Mouse (Mus musculus) intestine, embryonic 16.5 days (tissue): Measurements from ENCODE around the gene Sh3gl2. TPM values are rescaled to one million over a fixed set of nuclear protein-coding genes. Genes with fewer than 3 reads are reported as not detected.

Experiments
- ATAC-seq: fragments of 200-750 bp; cut with Nextera tagmentation; 2 replicates; pipeline ENCODE4 v1.8.0; 2017; ENCODE audit warnings: moderate TSS enrichment, moderate library complexity
- H3K27ac ChIP-seq: fragments of 300-500 bp; sonication (generic); 2 replicates; pipeline ENCODE4 v1.5.1; 2014; ENCODE audit warnings: mild to moderate bottlenecking, low read length
- H3K27me3 ChIP-seq: fragments of 300-500 bp; sonication (generic); replicated peaks from 2 replicates; pipeline ENCODE4 v1.6.1; 2014; ENCODE audit warnings: low read length, control low read depth, mixed read lengths; ENCODE audit not compliant: control insufficient read depth, insufficient read depth
- H3K36me3 ChIP-seq: fragments of 300-500 bp; sonication (generic); 2 replicates; pipeline ENCODE4 v1.6.1; 2014; ENCODE audit warnings: low read length, control low read depth; ENCODE audit not compliant: control insufficient read depth, insufficient read depth
- H3K4me1 ChIP-seq: fragments of 300-500 bp; sonication (generic); 2 replicates; pipeline ENCODE4 v1.6.1; 2014; ENCODE audit warnings: low read length, control low read depth, mixed read lengths; ENCODE audit not compliant: control insufficient read depth, insufficient read depth
- H3K4me2 ChIP-seq: fragments of 300-500 bp; sonication (generic); 2 replicates; pipeline ENCODE4 v1.6.1; 2014; ENCODE audit warnings: low read depth, low read length, control low read depth
- H3K4me3 ChIP-seq: fragments of 300-500 bp; sonication (generic); 2 replicates; pipeline ENCODE4 v1.5.1; 2014; ENCODE audit warnings: mild to moderate bottlenecking, low read length
- H3K9ac ChIP-seq: fragments of 300-500 bp; sonication (generic); 2 replicates; pipeline ENCODE4 v1.6.1; 2014; ENCODE audit warnings: low read depth, low read length
- H3K9me3 ChIP-seq: fragments of 300-500 bp; sonication (generic); 2 replicates; pipeline ENCODE4 v1.6.1; 2016; ENCODE audit warnings: low read length, control low read depth; ENCODE audit not compliant: control insufficient read depth
- WGBS: fragments of 180-500 bp; shearing (Covaris S2); extraction: QIAGEN DNeasy Blood & Tissue Kit; methylation state at CpG from one replicate; pipeline ENCODE4 v1.1.7; 2014; 5-methylcytosine and 5-hydroxymethylcytosine counted together
- polyA plus RNA-seq: library from polyadenylated mRNA; unstranded; fragments of >200 nt; fragmentation: Nextera tagmentation; extraction: Ambion mirVana; gene quantifications from 2 replicates; pipeline ENCODE4 v1.2.1, GENCODE M21; 2015

Sh3gl2 gene
- polyA plus RNA-seq, 1 experiment from 2014 or later: 17.4 TPM

GRCm38 (mm10) chr4:85226731-85227130 is 21.8 kb downstream of the Sh3gl2 start:
- no peaks in the 10 kb centered on the region for H3K9me3 ChIP-seq
- H3K27me3 ChIP-seq: 0 out of 2 replicates have a peak, but pooled peaks cover 2% of the 10 kb centered on the region
- 80% methylated on average over 5 of the region's 5 CpGs for WGBS
- H3K9ac ChIP-seq: no peak overlapping the region
- 0 out of 2 replicates have a peak, but pooled peaks cover 3% of the 10 kb centered on the region for H3K4me1 ChIP-seq
- ATAC-seq: no peak
- H3K4me2 ChIP-seq: no peak overlapping the region
- no peaks in the 10 kb centered on the region for H3K36me3 ChIP-seq
- no peak overlapping the region for H3K4me3 ChIP-seq
- no peak overlapping the region for H3K27ac ChIP-seq

DNA sequence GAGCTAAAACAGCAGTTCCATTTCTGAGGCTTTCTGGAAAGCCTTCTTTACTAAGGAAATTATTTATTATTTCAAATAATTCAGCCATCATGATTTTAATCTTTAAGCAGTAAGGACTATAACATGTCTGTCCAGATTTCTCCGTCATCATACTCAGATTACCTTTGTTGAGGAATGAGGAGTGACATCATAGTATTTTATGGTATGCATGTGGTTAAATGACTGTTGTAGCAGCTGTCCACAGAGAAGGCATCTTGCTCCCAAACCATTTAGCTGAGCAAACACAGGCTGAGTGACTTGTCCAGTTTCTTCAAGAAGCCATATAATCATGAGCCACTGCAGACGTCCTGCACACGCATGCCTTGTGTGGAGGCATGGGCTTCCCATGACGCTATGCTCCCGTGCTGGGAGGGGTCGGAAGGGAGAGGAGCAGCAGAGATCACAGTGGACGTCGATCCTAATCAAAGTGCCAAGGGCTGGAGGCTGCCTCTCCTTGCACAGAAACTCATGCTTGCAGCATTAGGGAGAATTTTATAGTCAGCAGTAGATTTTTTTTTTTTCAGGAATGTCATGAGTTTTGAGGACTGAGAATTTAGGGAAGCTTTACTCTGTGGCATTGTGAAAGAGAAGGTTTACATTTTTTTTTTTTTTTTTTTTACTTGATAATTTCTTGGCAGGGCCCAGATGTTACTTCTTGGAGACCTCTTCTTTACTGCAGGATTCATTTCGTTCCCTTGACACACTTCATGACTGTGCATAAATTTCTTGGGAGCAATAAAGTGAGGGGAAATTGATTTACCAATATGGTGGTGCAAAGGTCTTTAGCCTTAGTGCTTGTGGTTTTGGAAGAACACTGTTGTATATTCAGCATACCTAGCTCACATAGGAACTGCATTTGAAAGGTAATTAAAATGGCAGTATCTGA is 23.0 kb downstream of the Sh3gl2 start:
- peak; percentile 74 for ATAC-seq
- Histone ChIP-seq H3K9ac (no peak overlapping the region), H3K4me1 (peaks cover 3% of the 10 kb centered on the region; the same call in 1 of the 2 replicates), H3K27ac (no peak overlapping the region), H3K4me2 (no peak overlapping the region), H3K36me3 (no peaks in the 10 kb centered on the region), H3K27me3 (0 out of 2 replicates have a peak, but pooled peaks cover 2% of the 10 kb centered on the region), H3K9me3 (no peaks in the 10 kb centered on the region), H3K4me3 (no peak overlapping the region)
- WGBS: 55% methylated on average over 9 of the region's 9 CpGs

GRCm38 (mm10) chr4:85228589-85228948 is 23.6 kb downstream of the Sh3gl2 start:
- no peak overlapping the region for H3K27ac ChIP-seq
- no peak overlapping the region for H3K4me3 ChIP-seq
- H3K36me3 ChIP-seq: no peaks in the 10 kb centered on the region
- H3K9me3 ChIP-seq: no peaks in the 10 kb centered on the region
- no peak for ATAC-seq
- H3K4me2 ChIP-seq: no peak overlapping the region
- H3K9ac ChIP-seq: no peak overlapping the region
- 82% methylated on average over 5 of the region's 5 CpGs for WGBS
- peaks cover 3% of the 10 kb centered on the region; the same call in 1 of the 2 replicates for H3K4me1 ChIP-seq
- 0 out of 2 replicates have a peak, but pooled peaks cover 2% of the 10 kb centered on the region for H3K27me3 ChIP-seq

GRCm38 (mm10) chr4:85232386-85233381 is 27.8 kb downstream of the Sh3gl2 start:
- no peak for ATAC-seq
- WGBS: 61% methylated on average over 14 of the region's 14 CpGs
- Histone ChIP-seq H3K36me3 (no peaks in the 10 kb centered on the region), H3K27me3 (no peaks in the 10 kb centered on the region), H3K27ac (no peak overlapping the region; the same call in 1 of the 2 replicates), H3K4me3 (no peak overlapping the region), H3K9ac (no peak overlapping the region), H3K9me3 (no peaks in the 10 kb centered on the region), H3K4me1 (peaks cover 3% of the 10 kb centered on the region; the same call in 1 of the 2 replicates), H3K4me2 (no peak overlapping the region)

DNA sequence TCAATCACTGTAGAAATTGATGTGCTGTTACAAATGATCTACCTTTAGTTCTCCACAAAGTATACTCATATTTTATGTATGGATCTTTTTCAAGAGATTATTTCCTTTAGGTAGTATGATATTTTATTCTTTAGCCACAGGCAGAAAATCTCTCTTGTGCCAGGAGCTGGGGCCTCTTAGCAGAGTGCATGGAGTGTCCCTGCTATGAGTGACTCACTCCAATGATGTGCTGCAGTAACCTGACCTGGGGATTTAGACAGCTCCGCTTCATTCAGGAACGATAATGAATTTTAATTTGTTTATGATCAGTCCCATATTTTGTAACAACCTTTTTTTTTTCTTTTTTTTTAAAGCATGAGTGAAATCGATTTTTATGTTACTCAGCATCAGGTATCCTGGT is 36.7 kb downstream of the Sh3gl2 start:
- ATAC-seq: no peak
- no peak overlapping the region for H3K27ac ChIP-seq
- no peak overlapping the region for H3K4me3 ChIP-seq
- no peak overlapping the region for H3K9ac ChIP-seq
- 87% methylated on average over 3 of the region's 3 CpGs for WGBS
- no peaks in the 10 kb centered on the region for H3K9me3 ChIP-seq
- H3K4me1 ChIP-seq: peaks cover 3% of the 10 kb centered on the region
- H3K36me3 ChIP-seq: no peaks in the 10 kb centered on the region
- H3K27me3 ChIP-seq: no peaks in the 10 kb centered on the region
- H3K4me2 ChIP-seq: no peak overlapping the region

DNA sequence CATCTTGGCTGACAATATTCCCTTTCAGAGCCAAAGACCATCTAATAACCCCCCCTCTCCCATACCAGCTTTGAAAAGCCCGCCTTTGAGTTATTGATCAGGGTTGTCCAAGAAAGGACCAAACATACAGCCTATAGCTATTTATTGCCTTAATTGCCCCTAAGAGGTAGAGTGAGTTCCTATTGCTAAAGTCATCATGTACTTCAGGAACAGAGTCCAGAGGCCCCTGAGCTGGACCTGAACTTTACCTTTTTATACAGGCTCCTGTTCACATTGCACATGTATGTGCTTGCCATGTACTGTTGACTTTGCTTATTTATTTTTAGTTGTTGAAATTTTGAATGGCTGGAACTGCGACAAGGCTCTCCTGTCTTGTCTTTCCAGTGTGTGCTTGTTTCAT is 37.6 kb downstream of the Sh3gl2 start:
- no peaks in the 10 kb centered on the region for H3K27me3 ChIP-seq
- no peaks in the 10 kb centered on the region for H3K36me3 ChIP-seq
- no peak overlapping the region for H3K27ac ChIP-seq
- peaks cover 3% of the 10 kb centered on the region for H3K4me1 ChIP-seq
- 72% methylated on average over 2 of the region's 2 CpGs for WGBS
- no peaks in the 10 kb centered on the region for H3K9me3 ChIP-seq
- no peak overlapping the region for H3K4me3 ChIP-seq
- peak; percentile 70; the same call in 1 of the 2 replicates for ATAC-seq
- H3K9ac ChIP-seq: no peak overlapping the region
- H3K4me2 ChIP-seq: no peak overlapping the region

DNA sequence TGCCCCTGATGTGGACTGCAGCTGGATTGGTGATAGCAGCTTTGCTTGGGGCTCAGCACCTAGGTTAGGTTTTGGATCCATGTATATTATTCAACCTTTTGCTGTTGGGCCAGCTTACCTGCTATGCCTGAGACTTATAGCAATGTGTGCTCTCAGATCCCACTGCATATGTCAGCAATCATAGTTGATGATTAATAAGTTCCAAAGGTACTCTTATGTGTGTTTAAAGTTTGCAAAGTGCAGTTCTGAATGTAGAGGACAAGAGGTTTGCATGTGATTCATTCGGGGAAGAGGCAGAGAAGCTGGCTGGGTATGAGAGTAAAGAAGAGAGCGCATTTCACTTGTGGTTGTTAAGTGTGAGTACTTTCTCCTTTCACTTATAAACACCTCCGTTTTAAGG is 43.7 kb downstream of the Sh3gl2 start:
- Histone ChIP-seq H3K9ac (no peak overlapping the region), H3K27me3 (no peaks in the 10 kb centered on the region), H3K4me2 (no peak overlapping the region), H3K4me3 (no peak overlapping the region), H3K9me3 (no peaks in the 10 kb centered on the region), H3K4me1 (peaks cover 5% of the 10 kb centered on the region; the same call in 1 of the 2 replicates), H3K27ac (no peak overlapping the region), H3K36me3 (no peaks in the 10 kb centered on the region)
- 69% methylated on average over 3 of the region's 3 CpGs for WGBS
- peak; percentile 79 for ATAC-seq

DNA sequence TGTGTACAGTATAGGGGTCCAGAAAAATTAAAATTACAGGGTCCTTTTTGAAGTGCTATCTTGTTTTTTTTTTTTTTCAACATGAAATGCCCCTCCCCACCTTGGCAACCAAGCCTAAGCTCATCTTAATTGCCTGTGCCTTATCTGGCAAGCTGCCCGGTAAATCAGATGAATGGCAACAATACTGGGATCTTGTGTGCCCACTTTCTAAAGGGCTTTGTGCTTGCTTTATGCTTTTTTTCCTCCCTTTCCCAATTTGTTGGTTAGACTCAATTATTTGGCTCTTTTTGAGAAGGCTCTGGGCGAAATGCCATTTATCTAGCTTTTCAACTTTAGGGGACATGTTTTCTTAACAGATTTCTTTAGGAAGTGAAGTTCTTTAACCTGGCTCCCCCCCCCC is 45.3 kb downstream of the Sh3gl2 start:
- Histone ChIP-seq H3K4me1 (peaks cover 5% of the 10 kb centered on the region; the same call in 1 of the 2 replicates), H3K9ac (no peak overlapping the region), H3K9me3 (no peaks in the 10 kb centered on the region), H3K27me3 (no peaks in the 10 kb centered on the region), H3K36me3 (no peaks in the 10 kb centered on the region), H3K4me2 (no peak overlapping the region), H3K27ac (no peak overlapping the region), H3K4me3 (no peak overlapping the region)
- no peak for ATAC-seq
- WGBS: 42% methylated on average over 2 of the region's 2 CpGs

- WGBS: 76% methylated on average over 2 of the region's 2 CpGs
- Histone ChIP-seq H3K27ac (no peak overlapping the region), H3K4me3 (no peak overlapping the region), H3K27me3 (no peaks in the 10 kb centered on the region), H3K4me2 (no peak overlapping the region), H3K9me3 (no peaks in the 10 kb centered on the region), H3K4me1 (peaks cover 5% of the 10 kb centered on the region; the same call in 1 of the 2 replicates), H3K9ac (no peak overlapping the region), H3K36me3 (no peaks in the 10 kb centered on the region)
- no peak for ATAC-seq
Observed at GRCm38 (mm10) chr4:85250786-85251185, 45.9 kb downstream of the Sh3gl2 start.
